Mouse (Mus musculus) limb, embryonic 13.5 days (tissue): ENCODE data around the gene Duxbl3. TPM values are rescaled to one million over a fixed set of nuclear protein-coding genes. Genes with fewer than 3 reads are reported as not detected.
"Not testable (repeated sequence)": the region's sequence is repeated elsewhere in the genome, so short reads cannot be mapped to it uniquely, and the experiment has no call there.

ENCODE experiments used
- ATAC-seq: fragments of 200-750 bp; cut with Nextera tagmentation; 2 replicates; pipeline ENCODE4 v1.8.0; 2017; ENCODE audit warnings: low read depth, moderate number of reproducible peaks, moderate TSS enrichment; ENCODE audit not compliant: low FRiP score
- H3K27ac ChIP-seq: fragments of 300-500 bp; sonication (generic); 2 replicates; pipeline ENCODE4 v1.5.1; 2015; ENCODE audit warnings: inconsistent platforms, mild to moderate bottlenecking, moderate library complexity
- H3K27me3 ChIP-seq: fragments of 300-500 bp; sonication (generic); 2 replicates; pipeline ENCODE4 v1.6.1; 2015; ENCODE audit warnings: mild to moderate bottlenecking, inconsistent platforms
- H3K36me3 ChIP-seq: fragments of 300-500 bp; sonication (generic); 2 replicates; pipeline ENCODE4 v1.6.1; 2015; ENCODE audit warnings: inconsistent platforms, mild to moderate bottlenecking, moderate library complexity
- H3K4me1 ChIP-seq: fragments of 300-500 bp; sonication (generic); 2 replicates; pipeline ENCODE4 v1.6.1; 2015; ENCODE audit warnings: inconsistent platforms
- H3K4me2 ChIP-seq: fragments of 300-500 bp; sonication (generic); replicated peaks from 2 replicates; pipeline ENCODE4 v1.6.1; 2015; ENCODE audit warnings: inconsistent platforms, mild to moderate bottlenecking, moderate library complexity
- H3K4me3 ChIP-seq: fragments of 300-500 bp; sonication (generic); 2 replicates; pipeline ENCODE4 v1.5.1; 2015; ENCODE audit warnings: moderate library complexity, mild to moderate bottlenecking, inconsistent platforms
- H3K9ac ChIP-seq: fragments of 300-500 bp; sonication (generic); 2 replicates; pipeline ENCODE4 v1.6.1; 2015; ENCODE audit warnings: mild to moderate bottlenecking, inconsistent platforms
- H3K9me3 ChIP-seq: fragments of 300-500 bp; sonication (generic); 2 replicates; pipeline ENCODE4 v1.6.1; 2016; ENCODE audit warnings: inconsistent platforms
- WGBS: fragments of 180-500 bp; shearing (Covaris S2); methylation state at CpG from one replicate; pipeline ENCODE4 v1.1.7; 2015; 5-methylcytosine and 5-hydroxymethylcytosine counted together
- polyA plus RNA-seq: library from polyadenylated mRNA; unstranded; fragments of >200 nt; fragmentation: Nextera tagmentation; extraction: Ambion mirVana; gene quantifications from 2 replicates; pipeline ENCODE4 v1.2.1, GENCODE M21; 2015

Duxbl3 gene
- 0.64 and 4.6 TPM in 2 replicates for polyA plus RNA-seq

DNA sequence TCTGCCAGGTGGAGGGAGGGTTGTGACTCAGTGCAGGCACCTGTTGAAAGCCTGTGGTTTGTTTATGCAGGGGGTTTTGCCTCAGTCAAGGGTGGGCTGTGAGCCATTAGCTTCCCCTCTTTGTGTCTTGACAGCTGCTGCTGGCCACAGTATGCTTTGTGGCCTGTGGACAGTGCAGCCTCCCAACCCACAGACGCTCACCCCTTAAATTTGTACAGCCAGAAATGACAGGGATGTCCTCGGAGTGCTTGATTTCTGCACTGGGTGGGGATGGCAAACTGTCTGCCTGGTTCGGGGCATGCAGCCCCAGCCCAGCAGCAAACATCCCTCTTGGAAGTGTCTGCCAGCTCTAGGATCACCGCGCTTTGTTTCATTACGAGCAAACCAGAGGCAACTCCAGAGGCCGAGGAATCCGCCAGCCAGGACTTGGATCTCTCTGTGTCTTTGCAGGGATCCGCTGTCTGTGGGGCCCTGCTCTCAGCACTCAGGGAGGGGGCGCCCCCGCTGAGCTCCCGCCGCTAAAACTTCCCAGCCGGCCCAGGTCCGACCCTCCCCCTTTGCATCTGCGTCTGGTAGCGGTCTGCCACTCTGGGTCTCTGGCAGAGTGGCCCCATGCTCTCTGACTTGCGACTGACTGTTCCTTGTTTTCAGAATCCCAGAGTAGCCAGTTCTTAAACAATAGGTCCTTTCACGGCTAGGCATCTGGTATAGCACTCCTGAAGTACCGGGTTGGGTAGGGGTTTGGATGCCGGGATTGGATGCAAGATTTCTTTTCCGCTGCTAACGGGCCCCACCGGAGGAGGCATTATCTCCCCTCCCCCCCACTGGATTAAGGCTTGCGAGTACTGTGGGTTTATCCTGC is at the start of gene Duxbl3:
TSS of gene Duxbl3 (plus strand) at position 207 of the 862 bp plus-strand sequence.
- not testable (repeated sequence) for H3K27me3 ChIP-seq, H3K9me3 ChIP-seq, H3K4me1 ChIP-seq, H3K4me3 ChIP-seq, H3K27ac ChIP-seq, H3K36me3 ChIP-seq, H3K9ac ChIP-seq, H3K4me2 ChIP-seq
- ATAC-seq: peak; percentile 87
- no CpG with 5 or more reads among the region's 25 CpGs for WGBS

DNA sequence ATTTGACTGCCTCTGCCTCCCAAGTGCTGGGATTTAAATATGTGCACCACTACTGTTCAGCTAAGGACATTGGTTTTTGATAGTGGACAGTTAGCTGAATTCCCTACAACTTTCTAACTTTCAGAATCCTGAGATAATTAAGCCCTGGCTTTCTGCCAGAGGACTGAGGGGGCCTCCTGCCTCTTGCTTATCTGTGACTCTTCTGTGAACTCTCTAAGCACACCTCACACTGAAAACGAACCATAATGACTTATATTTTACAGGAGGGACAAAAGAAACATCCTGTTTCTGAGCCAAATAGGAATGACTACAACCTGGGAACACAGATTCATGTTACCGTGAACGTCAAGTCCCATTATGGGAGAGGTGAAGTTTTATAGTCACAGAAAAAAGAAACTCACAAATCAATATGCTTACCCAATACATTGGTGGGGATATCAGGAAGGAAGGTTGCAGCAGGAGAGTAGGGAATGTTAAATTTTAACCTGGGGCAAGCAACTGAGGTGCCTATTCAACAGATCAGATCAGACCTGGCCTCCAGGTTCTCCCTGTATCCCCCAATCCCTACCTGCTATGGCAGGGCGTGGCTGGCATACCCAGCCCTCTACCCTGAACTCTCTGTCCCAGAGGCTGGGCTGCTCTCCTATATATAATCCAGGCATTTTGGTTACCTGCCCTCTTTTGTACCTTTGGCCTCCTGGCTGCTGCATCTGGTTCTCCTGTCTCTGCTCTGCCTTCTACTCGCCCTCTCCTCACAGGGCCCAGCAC is 41.3 kb upstream of the Duxbl3 start:
- WGBS: no CpG with 5 or more reads among the region's 5 CpGs
- not testable (repeated sequence) for ATAC-seq, H3K4me3 ChIP-seq, H3K27ac ChIP-seq, H3K4me1 ChIP-seq, H3K36me3 ChIP-seq, H3K27me3 ChIP-seq, H3K4me2 ChIP-seq, H3K9ac ChIP-seq, H3K9me3 ChIP-seq

GRCm38 (mm10) chr14:26237183-26237582 is 20.6 kb upstream of the Duxbl3 start:
- WGBS: no CpG with 5 or more reads among the region's 2 CpGs
- not testable (repeated sequence) for H3K9me3 ChIP-seq, H3K9ac ChIP-seq, H3K4me3 ChIP-seq, H3K36me3 ChIP-seq, H3K27me3 ChIP-seq, H3K4me2 ChIP-seq, ATAC-seq, H3K4me1 ChIP-seq, H3K27ac ChIP-seq

- not testable (repeated sequence) for H3K9ac ChIP-seq, H3K4me3 ChIP-seq
- no CpG with 5 or more reads among the region's 6 CpGs for WGBS
These were observed 967 bp downstream of the Duxbl3 start for GRCm38 (mm10) chr14:26258729-26259128.

DNA sequence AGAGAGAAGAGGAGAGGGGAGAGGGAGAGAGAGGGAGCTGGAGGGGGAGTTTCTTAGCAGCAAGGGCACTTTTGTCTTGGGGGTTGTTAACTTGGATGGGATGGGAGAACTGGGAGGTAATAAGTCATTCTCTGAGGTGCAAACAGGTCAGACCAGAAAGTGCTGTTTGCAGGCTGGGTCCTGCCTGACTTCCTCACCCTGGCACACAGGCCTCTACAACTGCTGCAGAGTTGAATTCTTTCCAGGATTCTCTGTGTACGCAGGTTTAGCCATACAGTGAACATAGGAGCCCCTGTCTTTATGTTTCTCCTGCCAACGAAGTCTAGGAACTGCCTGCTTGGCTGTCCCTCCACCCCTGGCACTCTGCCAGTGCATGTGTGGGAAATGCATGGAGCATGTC is 29.0 kb downstream of the Duxbl3 start:
- not testable (repeated sequence) for H3K27me3 ChIP-seq, H3K27ac ChIP-seq, H3K9me3 ChIP-seq, H3K9ac ChIP-seq, H3K4me1 ChIP-seq, H3K4me3 ChIP-seq, ATAC-seq, H3K36me3 ChIP-seq, H3K4me2 ChIP-seq
- WGBS: no CpG with 5 or more reads among the region's 2 CpGs

More at GRCm38 (mm10) chr14:26258729-26259128, 967 bp downstream of the Duxbl3 start:
- H3K27me3 ChIP-seq, ATAC-seq, H3K4me1 ChIP-seq, H3K36me3 ChIP-seq, H3K4me2 ChIP-seq, H3K9me3 ChIP-seq, H3K27ac ChIP-seq: not testable (repeated sequence)

GRCm38 (mm10) chr14:26293859-26294258 is 36.1 kb downstream of the Duxbl3 start:
- Histone ChIP-seq H3K4me1 (no peaks in the 10 kb centered on the region), H3K27ac (no peak overlapping the region), H3K4me3 (no peak overlapping the region), H3K36me3 (no peaks in the 10 kb centered on the region), H3K9ac (no peak overlapping the region), H3K4me2 (no peak overlapping the region), H3K27me3 (no peaks in the 10 kb centered on the region), H3K9me3 (no peaks in the 10 kb centered on the region)
- WGBS: 93% methylated on average over 1 of the region's 1 CpGs
- no peak for ATAC-seq

DNA sequence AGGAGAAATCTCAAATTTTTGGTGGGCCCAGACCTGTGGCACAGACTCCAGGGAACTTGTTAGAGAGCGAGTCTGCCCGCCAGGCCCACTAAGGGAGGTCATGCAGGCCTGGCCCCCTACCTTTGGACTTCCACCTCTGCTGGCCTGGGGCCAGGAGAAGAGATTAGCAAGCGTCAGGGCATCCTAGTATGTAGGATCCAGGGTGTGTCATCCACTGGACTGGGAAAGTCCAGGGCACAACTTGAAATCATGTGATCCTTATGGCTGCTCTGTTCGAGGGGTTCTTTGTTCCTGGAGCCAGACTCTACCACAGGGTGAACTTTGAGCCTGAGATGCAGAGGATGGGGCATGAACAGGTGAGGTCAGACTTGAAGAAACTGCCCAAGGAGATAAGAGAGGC is 39.3 kb downstream of the Duxbl3 start:
- no peak overlapping the region for H3K9ac ChIP-seq
- H3K4me3 ChIP-seq: no peak overlapping the region
- no peaks in the 10 kb centered on the region for H3K9me3 ChIP-seq
- no peaks in the 10 kb centered on the region for H3K36me3 ChIP-seq
- no peak for ATAC-seq
- WGBS: 85% methylated on average over 4 of the region's 4 CpGs
- no peak overlapping the region for H3K27ac ChIP-seq
- no peaks in the 10 kb centered on the region for H3K27me3 ChIP-seq
- no peak overlapping the region for H3K4me2 ChIP-seq
- no peaks in the 10 kb centered on the region for H3K4me1 ChIP-seq

DNA sequence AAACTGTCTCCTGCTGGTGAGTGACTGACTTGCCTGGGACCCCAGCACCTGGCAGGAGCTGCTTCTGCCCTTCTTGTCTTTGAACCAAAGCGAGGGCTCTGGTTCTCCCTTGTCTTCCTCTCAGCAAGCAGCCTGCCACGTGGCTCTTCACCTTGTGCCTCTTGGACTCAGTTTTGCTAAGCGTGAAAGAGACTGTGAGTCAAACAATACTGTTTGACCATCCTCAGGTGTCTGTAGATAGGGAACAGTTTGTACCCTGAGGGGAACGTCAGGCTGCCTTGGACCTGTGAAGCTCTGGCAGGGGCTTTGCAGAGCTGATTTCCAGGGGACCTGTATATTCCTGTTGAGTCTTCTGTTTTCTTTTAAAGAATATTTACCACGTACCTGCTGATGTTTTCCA is 39.7 kb downstream of the Duxbl3 start:
- 75% methylated on average over 5 of the region's 5 CpGs for WGBS
- H3K4me3 ChIP-seq: no peak overlapping the region
- ATAC-seq: no peak
- H3K27me3 ChIP-seq: no peaks in the 10 kb centered on the region
- no peak overlapping the region for H3K4me2 ChIP-seq
- no peak overlapping the region for H3K27ac ChIP-seq
- no peak overlapping the region for H3K9ac ChIP-seq
- no peaks in the 10 kb centered on the region for H3K9me3 ChIP-seq
- H3K36me3 ChIP-seq: no peaks in the 10 kb centered on the region
- H3K4me1 ChIP-seq: no peaks in the 10 kb centered on the region

GRCm38 (mm10) chr14:26303111-26303510 is 45.3 kb downstream of the Duxbl3 start:
- Histone ChIP-seq H3K9ac (no peak overlapping the region), H3K4me1 (no peaks in the 10 kb centered on the region), H3K9me3 (no peaks in the 10 kb centered on the region), H3K36me3 (no peaks in the 10 kb centered on the region), H3K4me3 (no peak overlapping the region), H3K4me2 (no peak overlapping the region), H3K27ac (no peak overlapping the region), H3K27me3 (no peaks in the 10 kb centered on the region)
- ATAC-seq: no peak
- 36% methylated on average over 2 of the region's 2 CpGs for WGBS

DNA sequence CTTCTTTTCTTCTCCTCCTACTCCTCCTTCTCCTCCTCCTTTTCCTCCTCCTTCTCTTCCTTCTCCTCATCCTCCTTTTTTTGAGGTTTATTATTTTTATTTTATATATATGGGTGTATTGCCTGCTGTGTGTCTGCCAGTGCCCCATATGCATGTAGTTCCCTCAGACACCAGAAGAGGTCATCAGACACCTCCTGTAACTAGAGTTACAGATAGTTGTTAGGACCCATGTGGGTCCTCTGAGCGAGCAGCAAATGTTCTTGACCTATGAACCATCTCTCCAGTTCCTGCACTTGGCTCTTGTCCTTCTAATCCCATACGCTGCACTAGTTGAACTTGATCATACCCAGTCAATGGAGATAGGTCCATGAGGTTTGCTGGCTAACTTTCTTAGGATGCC is 48.3 kb downstream of the Duxbl3 start:
- Histone ChIP-seq H3K9ac (no peak overlapping the region), H3K27ac (no peak overlapping the region), H3K36me3 (no peaks in the 10 kb centered on the region), H3K9me3 (no peaks in the 10 kb centered on the region), H3K4me3 (no peak overlapping the region), H3K27me3 (no peaks in the 10 kb centered on the region), H3K4me2 (no peak overlapping the region), H3K4me1 (no peaks in the 10 kb centered on the region)
- 48% methylated on average over 2 of the region's 2 CpGs for WGBS
- no peak for ATAC-seq

- Histone ChIP-seq H3K9me3 (no peaks in the 10 kb centered on the region), H3K27ac (no peak overlapping the region), H3K4me2 (no peak overlapping the region), H3K4me3 (no peak overlapping the region), H3K4me1 (no peaks in the 10 kb centered on the region), H3K36me3 (no peaks in the 10 kb centered on the region), H3K9ac (no peak overlapping the region), H3K27me3 (no peaks in the 10 kb centered on the region)
- WGBS: 89% methylated on average over 6 of the region's 6 CpGs
- no peak for ATAC-seq
These were observed 51.1 kb downstream of the Duxbl3 start for GRCm38 (mm10) chr14:26308813-26309212.

GRCm38 (mm10) chr14:26309511-26309910 is 51.7 kb downstream of the Duxbl3 start:
- no peaks in the 10 kb centered on the region for H3K9me3 ChIP-seq
- H3K4me1 ChIP-seq: no peaks in the 10 kb centered on the region
- H3K9ac ChIP-seq: no peak overlapping the region
- no peak overlapping the region for H3K4me3 ChIP-seq
- H3K36me3 ChIP-seq: no peaks in the 10 kb centered on the region
- ATAC-seq: no peak
- H3K27me3 ChIP-seq: no peaks in the 10 kb centered on the region
- no peak overlapping the region for H3K4me2 ChIP-seq
- no peak overlapping the region for H3K27ac ChIP-seq
- 80% methylated on average over 1 of the region's 1 CpGs for WGBS
